Mouse (Mus musculus) liver, postnatal 0 days (tissue): ENCODE measurements around the gene Msl1.

Experiments used
- CTCF ChIP-seq: sonication (generic); IDR thresholded peaks from 2 replicates; pipeline ENCODE4 v1.5.1; 2016; ENCODE audit warnings: antibody characterized with exemption, low read depth
- EP300 ChIP-seq: IDR thresholded peaks from 2 replicates; pipeline ENCODE4 v1.6.1; 2016; ENCODE audit warnings: antibody characterized with exemption, low read depth, mild to moderate bottlenecking

DNA sequence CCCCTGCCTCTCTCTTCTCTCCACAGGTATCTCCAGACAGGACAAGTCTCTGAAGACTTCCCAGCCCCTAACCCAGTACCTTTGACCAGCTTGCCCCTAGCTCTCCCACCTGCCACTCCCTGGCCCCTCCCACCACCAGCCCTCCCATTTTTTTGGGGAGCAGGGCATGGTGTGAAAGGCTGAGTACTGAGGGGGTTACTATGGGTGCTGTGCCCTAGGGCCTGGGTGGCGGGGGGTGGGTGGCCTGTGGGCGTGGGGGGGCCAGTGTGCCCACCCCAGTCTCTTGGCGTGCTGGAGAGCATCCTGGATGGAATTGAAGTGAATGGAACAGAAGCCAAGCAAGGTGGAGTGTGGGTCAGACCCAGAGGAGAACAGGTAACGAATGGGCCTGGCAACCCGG, 42.1 kb upstream of the Msl1 start:
- no peak for TF ChIP-seq EP300
- TF ChIP-seq CTCF: no peak
